Mouse (Mus musculus): ENCODE data around the gene Prtn3.

Prtn3 gene

DNA sequence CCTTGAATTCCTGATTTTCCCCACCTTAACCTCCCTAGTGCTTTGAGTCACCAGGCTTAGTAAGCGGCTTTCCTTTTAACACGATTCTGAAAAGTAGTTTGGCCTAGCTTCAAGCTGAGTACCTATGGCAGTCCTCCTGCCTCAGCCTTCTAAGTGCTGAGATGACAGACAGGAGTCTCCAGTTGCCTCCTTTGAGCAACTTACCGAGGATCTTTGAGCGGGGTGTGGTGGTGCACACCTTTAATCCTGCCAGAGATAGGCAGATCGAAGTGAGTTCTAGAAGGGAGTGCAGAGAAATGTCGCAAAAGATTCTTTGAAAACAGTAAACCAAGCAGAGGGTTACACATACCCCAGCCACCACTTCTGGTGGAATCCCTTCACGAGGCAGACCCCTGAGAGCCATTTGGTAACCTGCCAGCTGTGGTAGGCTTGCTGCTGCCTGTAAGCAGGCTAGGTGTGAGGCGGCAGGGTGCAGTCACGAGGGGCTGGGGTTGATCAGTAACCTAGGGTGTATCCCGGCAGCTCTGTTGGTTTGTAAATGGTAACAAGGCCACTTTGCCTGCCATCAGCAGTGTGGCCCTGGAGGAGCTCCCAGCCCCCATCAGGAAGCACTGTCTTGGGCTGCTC, 18.6 kb upstream of the Prtn3 start:
- peak in 1 of 2 experiments; percentile 37 for DNase-seq

DNA sequence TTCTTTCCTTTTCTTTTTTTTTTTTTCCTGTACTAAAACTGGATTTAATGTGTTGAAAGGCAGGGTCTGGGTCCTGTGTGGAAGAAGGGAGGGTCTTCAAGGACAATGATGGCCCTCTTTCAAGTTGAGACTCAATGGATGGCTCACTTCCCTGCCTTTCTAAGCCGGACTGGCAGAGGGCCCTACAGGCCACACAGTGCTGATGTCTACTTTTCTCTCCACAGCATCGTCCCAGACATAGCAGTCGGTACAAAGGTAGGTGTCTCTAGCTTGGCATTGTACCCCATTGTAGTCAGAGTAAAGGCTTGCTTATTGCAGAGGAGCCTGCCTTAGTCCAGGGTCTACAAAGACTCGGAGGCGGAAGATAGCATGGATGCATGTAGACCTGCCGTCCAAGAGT, 18.0 kb upstream of the Prtn3 start:
- no peak for DNase-seq

DNA sequence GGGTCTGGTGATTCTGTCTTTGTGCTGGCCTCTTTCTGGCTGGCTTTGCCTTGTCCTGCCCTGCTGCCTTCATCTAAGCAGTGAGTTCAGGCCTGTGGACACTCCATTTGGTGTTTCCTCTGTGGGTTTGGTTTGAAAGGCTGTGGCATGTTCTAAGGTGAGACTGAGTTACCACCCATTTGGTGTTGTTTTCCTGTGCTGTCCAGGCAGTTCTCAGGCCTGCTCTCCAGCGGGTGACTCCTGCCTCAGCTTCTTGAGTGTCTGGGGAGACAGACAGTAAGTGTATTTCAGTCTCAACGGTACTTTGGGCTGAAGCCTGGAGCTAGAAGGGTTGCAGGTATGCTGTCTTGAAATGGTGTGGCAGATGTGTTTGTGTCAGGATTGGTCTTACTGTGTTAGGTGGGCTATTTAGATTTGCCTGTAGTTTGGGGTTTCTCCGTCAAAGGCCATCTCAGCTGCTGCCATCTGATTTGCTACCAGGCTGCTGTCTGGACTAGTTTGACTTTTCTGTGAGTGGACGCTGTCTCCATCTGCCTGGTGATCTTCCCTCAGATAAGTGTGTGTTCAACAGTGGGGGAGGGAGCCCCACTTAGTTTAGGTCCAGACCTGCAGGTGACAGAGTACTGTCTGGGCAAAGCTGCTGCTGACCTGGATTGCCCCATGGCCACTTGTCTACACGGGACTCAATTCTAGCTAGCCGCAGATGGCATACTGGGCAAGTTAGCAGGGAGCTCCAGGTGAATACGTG, 17.4 kb upstream of the Prtn3 start:
- no peak for DNase-seq

DNA sequence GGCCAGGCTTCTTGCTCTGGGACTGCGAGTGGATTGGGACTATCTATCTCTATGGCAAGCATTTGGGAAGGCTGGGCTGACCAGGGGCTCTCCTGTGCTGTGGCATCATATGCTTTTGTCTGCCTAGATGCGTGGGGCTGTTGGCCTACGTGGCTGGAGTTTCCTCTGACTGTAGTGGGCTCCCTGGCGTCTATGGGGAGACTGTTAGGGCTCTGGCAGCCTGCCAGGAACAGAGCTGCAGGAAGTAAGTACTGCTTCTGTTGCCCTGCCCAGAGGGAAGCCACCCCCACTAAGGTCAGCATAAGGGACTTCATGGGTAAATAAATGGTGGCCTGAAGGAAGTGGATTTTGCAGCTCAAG, 16.8 kb upstream of the Prtn3 start:
- DNase-seq = peak in 1 of 2 experiments; percentile 43

DNA sequence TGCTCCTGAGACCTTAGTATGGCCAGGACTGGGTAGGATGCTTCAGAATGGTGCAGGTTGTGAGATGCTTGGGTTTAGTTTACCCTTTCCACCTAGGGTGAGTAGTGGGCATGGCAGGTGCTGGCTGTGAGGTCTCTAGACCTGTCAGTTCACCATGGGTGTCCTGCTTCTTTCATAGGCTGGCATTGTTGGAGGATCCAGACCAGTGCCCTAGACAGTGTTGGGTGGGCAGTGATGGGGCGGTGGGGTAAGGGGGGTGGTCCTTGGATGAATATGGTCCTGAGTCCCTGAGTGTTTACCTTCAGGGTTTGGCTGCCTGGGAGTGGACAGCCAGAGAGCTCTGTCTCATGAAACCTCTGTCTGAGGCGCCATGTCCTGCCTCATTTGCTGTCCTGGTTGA, 16.4 kb upstream of the Prtn3 start:
- DNase-seq = no peak

DNA sequence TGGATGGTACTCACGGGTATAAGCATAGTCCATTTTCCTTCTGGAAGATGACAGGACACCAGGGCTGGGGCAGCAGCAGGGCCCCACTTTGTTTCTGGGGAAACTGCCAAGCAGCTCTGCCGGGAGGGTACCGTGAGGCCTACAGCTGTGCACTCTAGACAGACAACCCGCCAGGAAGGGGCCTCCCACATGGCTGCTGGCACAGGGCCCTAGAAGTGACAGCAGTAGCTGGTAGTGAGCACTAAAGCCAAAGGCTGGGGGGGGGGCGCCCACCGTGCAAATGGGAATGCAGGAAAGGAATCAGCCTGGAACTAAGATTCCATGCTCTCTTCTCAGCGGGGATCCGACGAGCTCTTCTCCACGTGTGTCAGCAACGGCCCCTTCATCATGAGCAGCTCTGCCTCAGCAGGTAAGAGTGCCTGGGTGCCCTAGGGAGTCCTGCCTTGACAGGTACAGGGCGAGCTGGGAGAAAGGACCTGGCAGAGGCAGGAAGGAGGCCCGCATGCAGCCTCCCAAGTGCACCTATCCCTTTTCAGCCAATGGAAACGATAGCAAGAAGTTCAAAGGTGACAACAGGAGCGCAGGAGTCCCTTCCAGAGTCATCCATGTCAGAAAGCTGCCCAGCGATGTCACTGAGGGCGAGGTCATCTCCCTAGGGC, 15.7 kb upstream of the Prtn3 start:
- peak in 1 of 2 experiments; percentile 57 for DNase-seq

DNA sequence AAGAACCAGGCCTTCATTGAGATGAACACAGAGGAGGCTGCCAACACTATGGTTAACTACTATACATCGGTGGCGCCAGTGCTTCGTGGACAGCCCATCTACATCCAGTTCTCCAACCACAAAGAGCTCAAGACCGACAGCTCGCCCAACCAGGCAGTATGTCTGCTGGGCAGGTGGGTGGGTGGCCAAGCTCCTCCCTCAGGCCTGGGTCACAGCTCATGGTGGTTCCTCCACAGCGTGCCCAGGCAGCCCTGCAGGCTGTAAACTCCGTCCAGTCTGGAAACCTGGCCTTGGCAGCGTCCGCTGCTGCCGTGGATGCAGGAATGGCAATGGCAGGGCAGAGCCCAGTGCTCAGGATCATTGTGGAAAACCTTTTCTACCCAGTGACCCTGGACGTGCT, 15.2 kb upstream of the Prtn3 start:
- no peak for DNase-seq

DNA sequence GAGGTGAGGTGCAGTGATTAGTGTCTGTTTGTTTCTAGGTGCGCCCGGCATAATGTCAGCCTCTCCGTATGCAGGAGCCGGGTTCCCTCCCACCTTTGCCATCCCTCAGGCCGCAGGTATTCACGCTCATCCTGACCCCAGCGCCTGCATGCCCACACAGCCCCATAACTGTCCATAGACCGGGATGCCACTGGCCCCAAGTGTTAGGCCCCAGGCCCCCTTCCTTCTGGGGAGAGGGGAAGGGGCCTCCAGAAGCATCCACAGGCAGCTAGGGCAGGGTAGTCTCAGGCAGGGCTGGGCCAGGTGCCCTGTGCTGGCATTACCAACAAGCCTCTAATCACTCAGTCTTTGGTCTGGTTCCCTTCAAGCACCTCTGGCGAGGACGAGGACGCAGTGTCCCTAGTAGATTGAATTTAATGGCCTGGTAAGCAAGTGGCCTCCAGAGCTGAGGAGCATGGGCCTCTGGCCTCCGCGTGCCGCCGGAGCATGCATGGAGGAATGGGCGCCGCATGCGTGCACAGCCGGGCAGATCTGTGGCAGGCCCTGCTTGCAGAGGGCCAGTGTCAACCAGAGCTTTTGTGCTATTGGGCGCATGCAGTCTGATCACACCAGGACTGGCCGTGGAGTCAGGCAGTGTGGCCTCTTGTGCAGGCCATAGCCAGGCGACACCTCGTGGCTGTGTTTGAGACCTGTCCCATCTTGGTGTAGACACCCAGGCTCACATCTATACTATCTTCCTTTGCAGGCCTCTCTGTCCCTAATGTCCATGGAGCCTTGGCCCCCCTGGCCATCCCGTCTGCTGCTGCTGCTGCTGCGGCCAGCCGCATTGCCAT, 14.0 kb upstream of the Prtn3 start:
- no peak for DNase-seq

DNA sequence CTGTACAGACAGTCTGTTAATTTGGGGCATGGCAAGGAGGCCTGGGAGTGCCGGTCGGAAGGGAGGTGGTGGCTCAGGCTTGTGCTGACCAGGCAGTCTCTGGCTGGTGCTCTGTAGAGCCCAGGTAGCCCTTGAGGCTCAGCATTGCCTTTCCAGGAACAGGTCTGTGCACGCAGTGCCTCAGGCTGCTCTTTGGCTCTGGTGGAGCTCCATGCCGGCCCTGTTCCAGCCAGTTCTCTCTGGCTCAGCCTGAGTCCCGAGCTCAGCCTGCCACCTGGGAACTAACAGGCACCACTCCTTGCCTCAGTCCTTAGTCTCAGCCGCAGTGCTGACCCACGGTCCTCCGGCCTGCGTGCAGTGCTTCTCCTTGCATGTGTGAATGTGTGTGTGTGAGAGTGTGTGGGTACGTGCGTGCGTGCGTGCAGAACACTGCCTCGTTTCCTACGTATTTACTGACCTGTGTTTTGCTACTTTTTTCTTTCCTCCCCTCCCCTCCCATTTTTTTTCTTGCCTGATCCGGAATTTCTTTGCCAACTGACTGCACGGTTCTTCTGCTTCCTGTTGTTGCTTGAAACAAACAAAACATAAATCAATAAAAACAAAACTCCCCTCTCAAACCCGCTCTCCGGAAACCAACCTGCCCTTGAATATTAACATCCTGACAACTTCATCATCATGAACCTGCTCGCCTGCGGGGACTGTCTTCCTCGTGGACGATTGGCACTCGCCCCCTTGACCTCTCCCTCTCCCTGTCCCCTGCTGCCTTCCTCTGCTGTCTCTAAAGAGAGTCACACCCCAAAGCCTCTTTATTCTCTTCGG, 12.8 kb upstream of the Prtn3 start:
- peak; percentile 75 to 76 for DNase-seq

DNA sequence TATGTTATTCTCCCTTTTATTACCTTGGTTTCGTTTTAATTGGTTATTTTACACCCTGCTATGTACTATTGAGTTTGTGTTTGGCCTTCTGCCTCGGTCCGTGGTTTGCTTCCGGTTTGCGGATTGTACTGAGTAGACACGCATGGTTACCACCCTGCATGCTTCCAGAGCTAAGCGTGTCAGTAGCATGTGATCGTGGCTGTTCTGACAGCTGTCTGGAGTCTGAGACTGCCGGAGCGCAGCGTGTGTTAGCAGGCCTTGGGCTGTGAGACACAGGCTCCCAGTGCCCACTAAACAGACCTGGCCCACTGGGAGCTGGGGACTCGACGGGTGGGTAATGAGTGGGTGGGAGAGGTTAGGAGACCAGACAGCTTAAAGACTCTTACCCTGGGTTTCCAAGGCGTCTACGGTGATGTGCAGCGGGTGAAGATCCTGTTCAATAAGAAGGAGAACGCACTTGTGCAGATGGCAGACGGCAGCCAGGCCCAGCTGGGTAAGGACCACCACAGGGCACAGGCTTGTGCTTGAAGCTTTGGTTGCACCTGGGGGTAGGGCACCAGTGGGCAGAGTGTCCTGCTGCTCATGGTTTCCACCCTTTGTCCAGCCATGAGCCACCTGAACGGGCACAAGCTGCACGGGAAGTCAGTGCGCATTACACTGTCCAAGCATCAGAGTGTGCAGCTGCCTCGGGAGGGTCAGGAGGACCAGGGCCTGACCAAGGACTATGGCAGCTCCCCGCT, 12.1 kb upstream of the Prtn3 start:
- DNase-seq = no peak

DNA sequence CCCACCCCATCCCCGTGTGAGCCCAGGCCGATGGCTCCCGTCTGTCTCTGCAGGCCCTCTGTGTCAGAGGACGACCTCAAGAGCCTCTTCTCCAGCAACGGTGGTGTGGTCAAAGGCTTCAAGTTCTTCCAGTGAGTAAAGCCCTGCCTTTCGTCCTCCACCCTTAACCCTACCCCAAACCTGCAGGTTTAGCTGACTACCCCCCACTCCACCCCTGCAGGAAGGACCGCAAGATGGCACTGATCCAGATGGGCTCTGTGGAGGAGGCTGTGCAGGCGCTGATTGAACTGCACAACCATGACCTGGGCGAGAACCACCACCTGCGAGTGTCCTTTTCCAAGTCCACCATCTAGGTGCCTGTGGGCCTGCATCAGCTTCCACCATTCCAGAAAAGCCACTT, 11.4 kb upstream of the Prtn3 start:
- no peak for DNase-seq

DNA sequence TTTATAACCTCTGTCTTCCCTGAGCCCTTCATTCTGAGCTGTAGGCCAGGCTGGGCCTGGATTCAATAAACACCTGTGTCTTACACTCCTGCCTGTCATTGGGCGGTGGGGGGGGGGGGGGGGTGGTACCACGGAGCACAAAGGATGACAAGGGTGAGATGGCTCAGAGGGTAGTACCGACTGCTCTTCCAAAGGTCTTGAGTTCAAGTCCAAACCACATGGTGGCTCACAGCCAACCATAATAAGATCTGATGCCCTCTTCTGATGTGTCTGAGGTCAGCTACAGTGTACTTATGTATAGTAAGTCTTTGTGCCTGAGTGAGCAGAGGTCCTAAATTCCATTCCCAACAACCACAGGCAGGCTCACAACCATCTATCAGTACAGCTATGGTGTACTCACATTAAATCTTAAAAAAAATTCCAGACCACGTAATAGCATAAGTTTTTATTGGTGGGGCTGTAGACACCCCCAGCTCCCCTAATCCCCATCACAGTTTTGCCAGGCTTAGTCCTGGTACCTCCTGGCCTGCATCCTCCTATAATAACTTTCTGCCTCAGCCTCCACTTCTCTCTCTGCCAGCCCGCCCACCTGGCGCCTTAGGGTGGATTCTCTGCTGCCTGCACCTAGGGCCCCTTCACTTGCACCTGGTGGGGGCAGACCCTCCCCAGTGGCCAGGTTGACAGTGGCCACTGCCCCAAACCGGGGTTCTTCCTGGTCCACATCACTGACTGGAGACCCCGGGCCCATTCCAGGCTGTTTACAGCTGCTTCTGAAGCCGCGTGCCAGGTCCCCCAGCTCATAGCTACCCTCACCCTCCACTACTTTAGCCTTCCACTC, 9.7 kb upstream of the Prtn3 start:
- DNase-seq = no peak

DNA sequence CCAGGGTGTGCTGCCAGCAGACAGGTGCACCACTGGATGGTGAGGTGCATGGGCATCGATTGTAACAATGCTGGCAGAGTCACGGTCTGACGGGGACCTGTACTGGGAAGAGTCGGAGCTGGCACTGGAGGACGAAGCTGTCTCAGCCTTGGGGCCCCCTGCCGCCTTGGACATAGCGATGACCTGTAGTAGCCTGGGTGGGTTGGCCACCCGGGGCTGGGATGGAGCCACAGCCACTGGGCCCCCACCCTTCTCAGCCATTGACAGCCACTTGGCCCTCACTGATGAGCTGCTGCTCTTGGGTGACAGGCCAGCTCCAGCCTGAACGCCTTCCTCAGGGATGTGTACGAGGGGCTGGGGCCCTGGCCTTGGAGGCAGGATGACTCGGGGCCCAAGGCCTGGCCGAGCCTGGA, 9.1 kb upstream of the Prtn3 start:
- no peak for DNase-seq

DNA sequence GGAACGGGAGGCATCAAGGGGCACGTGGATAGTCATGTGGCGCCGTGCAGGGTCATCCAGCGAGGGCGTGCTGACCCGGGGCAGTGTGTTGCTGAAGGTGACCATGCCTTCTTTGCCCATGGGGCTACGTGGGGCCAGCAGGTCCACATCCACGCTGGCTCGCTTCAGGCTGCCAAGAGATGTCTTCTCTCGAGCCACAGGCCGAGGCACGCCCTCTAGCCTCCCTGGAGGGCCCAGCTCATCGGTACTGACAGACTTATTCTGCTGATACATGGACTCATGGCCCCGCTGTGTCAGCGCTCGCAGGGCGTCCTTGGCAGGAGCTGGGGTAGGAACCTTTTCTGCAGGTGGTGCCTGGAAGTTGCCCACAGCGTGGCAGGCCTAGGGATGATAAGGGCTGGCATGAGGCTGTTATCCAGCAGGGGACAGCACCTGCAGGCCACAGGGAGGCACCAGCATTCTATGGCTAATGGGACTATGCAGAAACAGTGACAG, 8.4 kb upstream of the Prtn3 start:
- peak; percentile 44 to 52 for DNase-seq

DNA sequence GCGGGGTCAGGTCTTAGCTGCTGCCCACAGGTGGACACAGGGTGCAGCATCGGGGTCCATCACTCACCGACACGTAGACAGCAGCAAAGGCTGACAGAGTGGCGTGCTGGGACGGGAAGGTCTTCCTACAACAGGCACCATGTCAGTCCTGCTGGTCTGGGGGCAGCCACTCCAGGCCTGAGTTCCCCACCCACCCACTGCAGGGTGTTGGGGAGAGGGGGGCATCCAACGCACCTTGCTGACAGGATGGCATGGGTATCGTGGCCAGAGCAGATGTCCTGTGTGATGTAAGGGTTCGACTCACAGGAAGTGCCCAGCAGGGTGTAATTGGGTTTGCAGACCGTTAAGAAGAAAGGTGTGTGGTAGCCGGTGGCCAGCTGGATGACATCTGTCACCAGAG, 7.7 kb upstream of the Prtn3 start:
- no peak for DNase-seq

DNA sequence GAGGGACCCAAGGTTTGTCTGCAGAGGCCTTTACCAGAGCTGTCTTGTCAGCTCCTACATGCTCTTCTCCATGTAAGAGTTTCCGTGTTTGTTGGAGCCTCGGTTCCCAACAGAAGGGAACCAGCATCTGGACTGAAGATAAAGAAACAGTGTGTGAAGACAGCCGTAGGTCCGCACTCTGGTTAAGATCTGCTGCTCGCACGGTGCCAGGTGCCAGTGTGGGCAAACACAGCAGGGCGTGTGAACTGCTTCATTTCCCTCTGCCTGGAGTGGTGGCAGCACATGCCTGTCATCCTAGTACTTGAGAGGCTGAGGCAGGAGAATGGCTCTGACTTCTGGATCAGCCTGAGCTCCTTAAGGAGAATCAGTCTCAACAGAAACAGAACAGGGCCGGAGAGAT, 2.4 kb upstream of the Prtn3 start:
- DNase-seq = no peak

DNA sequence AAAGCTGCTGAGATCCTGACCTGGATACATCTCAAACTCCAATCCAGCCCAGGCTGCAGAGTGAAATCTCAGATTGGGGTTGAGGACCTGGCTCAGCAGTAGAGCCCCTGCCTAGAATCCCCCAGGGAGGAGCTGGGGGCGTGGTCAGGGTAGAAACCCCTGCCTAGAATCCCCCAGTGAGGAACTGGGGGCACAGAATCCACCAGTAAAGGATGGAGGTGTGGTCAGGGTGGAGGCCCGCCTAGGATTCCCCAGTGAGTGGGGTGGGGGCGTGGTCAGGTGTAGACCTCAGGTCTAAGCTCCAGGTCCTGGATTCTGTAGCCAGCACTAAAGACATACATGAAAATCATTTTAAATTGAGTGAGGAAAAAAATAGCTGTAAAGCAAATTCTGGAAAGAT, 1.4 kb upstream of the Prtn3 start:
- no peak for DNase-seq

DNA sequence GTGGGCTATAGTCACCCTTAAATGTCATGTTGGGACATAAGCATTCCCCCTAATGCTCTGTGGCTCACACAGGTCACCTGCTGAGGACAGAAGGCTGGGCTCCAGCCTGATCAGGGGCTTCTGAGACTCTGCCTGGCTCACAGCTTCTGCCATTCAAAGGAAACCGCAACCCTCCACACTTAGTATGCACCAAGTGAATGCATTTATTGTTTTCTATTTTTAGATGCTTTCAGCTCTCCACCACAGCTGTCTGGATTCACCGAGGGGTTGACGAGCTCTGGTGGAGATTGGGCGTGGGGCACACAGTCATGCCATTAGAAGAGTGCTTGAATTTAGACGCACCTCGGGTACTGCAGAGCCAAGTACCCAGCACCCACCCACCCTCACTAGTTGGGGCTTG, 963 bp upstream of the Prtn3 start:
- DNase-seq = no peak

DNA sequence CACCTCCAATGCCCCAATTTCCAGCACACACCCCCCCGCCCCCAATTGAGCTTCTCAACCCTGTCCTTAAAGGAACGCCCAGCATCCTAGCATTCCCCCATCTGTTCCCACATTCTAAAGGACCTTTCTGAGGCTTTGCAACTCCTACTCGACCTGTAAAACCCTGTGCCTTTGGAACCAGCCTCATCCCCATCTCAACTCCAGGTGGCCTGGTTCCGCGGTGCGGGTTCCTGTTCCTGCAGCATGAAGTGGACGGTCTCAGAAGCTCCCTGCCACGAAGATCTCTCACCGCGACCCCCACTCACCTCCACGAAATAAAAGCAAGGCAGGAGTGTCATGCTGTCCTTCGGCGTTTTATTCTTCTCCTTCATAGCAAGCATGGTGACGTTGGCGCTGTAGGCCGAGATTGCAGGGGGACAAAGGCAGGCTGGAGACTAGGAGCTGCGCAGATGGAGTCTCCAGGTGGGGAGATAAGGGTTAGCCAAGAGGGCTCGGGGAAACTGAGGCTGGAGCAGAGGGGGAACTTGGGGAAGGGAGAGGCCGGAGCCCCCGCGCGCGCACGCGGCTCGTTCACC, 474 bp upstream of the Prtn3 start:
- DNase-seq = no peak

DNA sequence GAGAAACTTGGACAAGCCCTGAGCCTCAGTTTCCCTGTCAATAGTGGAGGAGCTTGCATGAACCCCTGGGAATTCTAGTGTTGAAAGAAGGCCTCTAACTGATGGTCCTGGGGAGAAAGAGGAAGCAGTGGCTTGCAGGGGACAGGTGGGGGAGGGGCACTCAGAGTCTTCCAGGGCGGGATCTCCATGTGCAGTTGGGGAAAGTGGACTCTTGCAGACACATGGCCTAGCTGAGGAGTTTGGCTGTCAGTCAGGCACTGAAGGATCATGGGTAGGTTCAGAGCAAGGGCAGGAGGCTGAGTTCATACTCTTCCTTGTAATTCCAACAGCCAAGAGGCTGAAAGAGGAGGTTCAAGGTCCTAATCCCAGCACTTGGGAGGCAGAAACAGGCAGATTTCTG, 2.9 kb downstream of the Prtn3 start:
- DNase-seq = no peak
